25 mouse cellular contexts compared by ENCODE assay signal in the genomic region with DNA sequence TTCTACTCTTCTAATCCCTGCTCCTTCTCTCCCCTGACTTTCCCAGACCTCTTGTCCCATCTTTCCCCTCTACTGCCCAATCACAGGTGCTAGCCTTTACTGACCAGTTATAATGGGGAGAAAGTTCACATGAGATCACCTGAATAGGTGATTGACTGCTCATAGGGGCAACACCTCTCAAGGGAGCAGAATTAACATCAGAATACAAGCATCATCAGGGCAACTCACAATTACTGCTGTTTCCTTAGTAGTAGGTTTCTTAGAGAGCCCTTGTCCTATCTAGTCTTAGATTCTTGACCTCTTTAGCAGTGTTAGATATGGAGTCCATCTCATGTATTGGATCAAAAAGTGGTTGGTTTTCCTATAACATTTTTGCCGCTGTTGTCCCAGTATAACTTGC. TPM values are rescaled to one million over a fixed set of nuclear protein-coding genes. Genes with fewer than 3 reads are reported as not detected.
"Had no signal": no experiment of that assay in that cellular context is flagged by ENCODE, and none has a peak within 500 bp of the region (broad histone marks: within the 10 kb centered on the region; RNA-seq: fewer than 3 reads in every experiment).

No protein-coding gene starts in this region.

- DNase-seq: cerebellum, postnatal 14 days; cerebellum, postnatal 25 days; cerebellum, postnatal 36 days; embryo, embryonic 11 days; forebrain, postnatal 0 days; gastrocnemius, adult 2 months; gastrocnemius, postnatal 10 days; gastrocnemius, postnatal 14 days; gastrocnemius, postnatal 25 days; gastrocnemius, postnatal 36 days; heart, adult 11 months; heart, adult 18-20 months; heart, adult 2 months had no signal

- H3K27ac ChIP-seq: embryonic facial prominence, embryonic 10.5 days; embryonic facial prominence, embryonic 12.5 days; embryonic facial prominence, embryonic 13.5 days; embryonic facial prominence, embryonic 15.5 days; forebrain, embryonic 10.5 days; forebrain, embryonic 12.5 days; forebrain, embryonic 13.5 days; forebrain, embryonic 15.5 days; gastrocnemius, adult 2 months; heart, adult 2 months; heart, embryonic 10.5 days had no signal

- H3K4me3 ChIP-seq: embryonic facial prominence, embryonic 10.5 days; embryonic facial prominence, embryonic 12.5 days; embryonic facial prominence, embryonic 13.5 days; embryonic facial prominence, embryonic 15.5 days; erythroblast, embryonic 14.5 days; forebrain, embryonic 10.5 days; forebrain, embryonic 12.5 days; forebrain, embryonic 13.5 days; forebrain, embryonic 15.5 days; gastrocnemius, adult 2 months; heart, adult 2 months; heart, embryonic 10.5 days had no signal

- H3K36me3 ChIP-seq: embryonic facial prominence, embryonic 10.5 days; embryonic facial prominence, embryonic 12.5 days; embryonic facial prominence, embryonic 13.5 days; embryonic facial prominence, embryonic 15.5 days; forebrain, embryonic 10.5 days; forebrain, embryonic 12.5 days; forebrain, embryonic 15.5 days; heart, embryonic 10.5 days had no signal

- H3K9ac ChIP-seq: embryonic facial prominence, embryonic 12.5 days; embryonic facial prominence, embryonic 13.5 days; embryonic facial prominence, embryonic 15.5 days; forebrain, embryonic 12.5 days; forebrain, embryonic 13.5 days; forebrain, embryonic 15.5 days; forebrain, postnatal 0 days had no signal

- H3K9me3 ChIP-seq: embryonic facial prominence, embryonic 10.5 days; embryonic facial prominence, embryonic 12.5 days; embryonic facial prominence, embryonic 13.5 days; embryonic facial prominence, embryonic 15.5 days; forebrain, embryonic 10.5 days; forebrain, embryonic 12.5 days; forebrain, embryonic 13.5 days; forebrain, embryonic 15.5 days; heart, embryonic 10.5 days had no signal

- H3K4me1 ChIP-seq: embryonic facial prominence, embryonic 10.5 days; embryonic facial prominence, embryonic 12.5 days; embryonic facial prominence, embryonic 13.5 days; embryonic facial prominence, embryonic 15.5 days; forebrain, embryonic 10.5 days; forebrain, embryonic 12.5 days; forebrain, embryonic 13.5 days; forebrain, embryonic 15.5 days; heart, embryonic 10.5 days had no signal

RNA-seq across cellular contexts. Expression of a gene that starts 20.1 kb away (rescaled TPM):
- total RNA-seq: gastrocnemius, adult 18-20 months; granulocyte monocyte progenitor cell, adult 5-6 weeks had no signal
- polyA plus RNA-seq: erythroblast, embryonic 14.5 days had no signal
